Mouse (Mus musculus) brain, adult 2 months (tissue): ENCODE data around the gene Gap43.

ENCODE experiments used
- DNase-seq: peaks from one replicate; pipeline ENCODE4 v3.0.0; 2011; ENCODE audit warnings: low read depth, low spot score

The Gap43 gene

DNA sequence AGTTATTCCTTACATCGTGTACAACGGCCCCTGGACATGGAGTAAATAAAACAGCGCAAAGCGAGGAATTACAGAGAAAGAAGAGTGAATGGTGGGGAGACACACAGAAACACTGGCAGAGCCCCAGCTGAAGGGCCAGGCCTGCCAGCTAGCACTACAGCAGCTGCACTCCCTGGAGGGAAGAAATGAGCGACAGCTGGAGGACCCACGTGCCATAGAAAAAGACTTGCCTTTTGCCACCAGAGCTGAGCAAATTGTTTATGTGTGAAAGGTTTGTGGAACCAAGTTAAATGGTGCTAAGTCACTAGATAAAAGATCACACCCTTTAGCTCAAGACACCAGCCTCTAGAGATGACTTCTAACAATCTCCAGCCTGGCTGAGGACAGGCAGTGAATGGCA is 37.0 kb downstream of the Gap43 start:
- DNase-seq: peak; percentile 74

DNA sequence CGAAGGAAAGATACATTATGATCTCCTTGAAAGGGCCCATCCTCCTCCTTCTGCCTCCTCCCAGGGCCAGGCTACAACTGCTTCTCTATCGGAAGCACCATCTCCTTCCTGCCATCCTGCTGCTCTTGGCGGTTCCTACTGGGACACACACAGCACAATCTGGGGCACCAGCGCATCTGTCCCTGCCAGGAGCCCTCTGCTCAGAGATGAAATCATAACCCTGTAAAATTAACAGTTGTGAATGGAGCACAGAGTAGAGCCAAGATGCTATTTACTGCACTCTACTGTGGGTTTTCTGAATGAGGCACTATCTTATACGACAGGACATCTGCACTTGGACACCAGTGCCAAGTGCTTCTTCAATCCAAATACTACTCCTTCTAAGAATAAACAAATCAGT is 46.0 kb downstream of the Gap43 start:
- peak; percentile 82 for DNase-seq

DNA sequence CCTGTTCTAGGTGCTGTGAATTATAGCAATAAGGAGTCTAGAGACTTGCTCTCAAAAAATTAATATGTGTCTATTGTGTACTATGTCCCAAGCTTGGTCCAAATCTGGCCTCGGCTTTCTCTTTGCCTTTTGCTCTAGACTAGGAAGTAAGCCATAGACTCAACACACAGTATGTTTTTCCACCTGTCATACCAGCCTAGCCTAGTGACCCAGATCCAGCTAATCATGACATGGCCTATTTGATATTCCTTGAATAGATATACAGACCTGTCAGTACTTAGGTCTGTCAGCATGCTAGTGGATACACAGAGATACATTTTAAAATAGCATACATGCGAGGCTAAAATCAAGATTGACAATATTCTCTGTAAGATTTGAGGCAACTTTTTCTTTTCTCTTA is 46.4 kb downstream of the Gap43 start:
- DNase-seq: peak; percentile 76

DNA sequence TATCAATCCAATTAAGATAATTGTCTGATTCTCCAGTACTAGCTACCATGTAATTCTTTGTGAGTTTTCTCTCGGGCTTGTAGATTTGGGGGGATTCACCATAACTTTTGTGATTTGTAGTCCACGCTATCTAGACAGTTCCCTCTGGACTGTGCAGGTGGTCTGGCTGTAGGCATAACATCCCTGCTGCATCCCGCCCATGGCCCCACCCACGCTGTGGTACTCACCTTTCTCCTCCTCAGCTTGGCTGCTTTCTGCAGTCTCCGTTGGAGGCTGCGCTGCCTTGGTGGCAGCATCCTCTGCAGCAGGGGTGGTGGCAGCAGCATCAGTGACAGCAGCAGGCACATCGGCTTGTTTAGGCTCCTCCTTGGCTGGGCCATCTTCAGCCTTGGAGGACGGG is 48.9 kb downstream of the Gap43 start:
- DNase-seq: no peak

DNA sequence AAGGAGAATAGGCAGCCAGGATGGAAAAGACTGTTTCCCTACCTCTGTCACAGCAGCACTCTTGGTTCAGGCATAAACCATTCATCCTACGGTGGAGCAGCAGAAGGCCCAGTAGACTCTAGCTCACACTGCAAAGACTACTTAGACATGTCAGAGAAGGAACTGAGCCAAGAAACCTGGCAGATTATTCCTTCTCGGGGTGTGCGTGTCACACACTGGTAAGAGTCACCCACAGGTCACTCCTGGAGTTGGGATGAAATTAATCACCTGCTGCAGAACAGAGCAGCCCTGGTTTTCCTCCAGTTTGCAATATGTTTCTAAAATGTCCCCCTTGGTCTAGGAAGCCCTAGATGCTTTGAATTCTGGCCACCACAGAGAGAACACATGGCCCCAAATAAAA is 56.4 kb downstream of the Gap43 start:
- DNase-seq: peak; percentile 79

DNA sequence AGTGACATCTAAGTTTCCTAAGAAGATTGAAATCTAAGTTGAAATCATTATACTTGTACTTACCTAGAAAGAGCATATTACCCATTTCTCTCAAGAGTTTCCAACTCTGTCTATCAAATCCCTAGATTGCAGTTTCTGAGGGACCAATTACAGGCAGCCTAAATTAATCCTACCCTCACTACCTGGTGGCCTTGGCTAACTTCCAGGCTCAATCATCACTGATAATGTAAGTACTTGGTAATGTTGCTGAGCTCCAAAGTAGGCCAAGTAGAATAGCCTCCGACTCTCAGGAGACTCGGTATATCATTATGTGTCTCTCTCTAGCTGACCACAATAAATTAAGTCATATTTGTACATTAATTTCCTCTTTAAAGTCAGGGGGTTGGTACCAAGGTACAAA is 62.7 kb downstream of the Gap43 start:
- DNase-seq: no peak

DNA sequence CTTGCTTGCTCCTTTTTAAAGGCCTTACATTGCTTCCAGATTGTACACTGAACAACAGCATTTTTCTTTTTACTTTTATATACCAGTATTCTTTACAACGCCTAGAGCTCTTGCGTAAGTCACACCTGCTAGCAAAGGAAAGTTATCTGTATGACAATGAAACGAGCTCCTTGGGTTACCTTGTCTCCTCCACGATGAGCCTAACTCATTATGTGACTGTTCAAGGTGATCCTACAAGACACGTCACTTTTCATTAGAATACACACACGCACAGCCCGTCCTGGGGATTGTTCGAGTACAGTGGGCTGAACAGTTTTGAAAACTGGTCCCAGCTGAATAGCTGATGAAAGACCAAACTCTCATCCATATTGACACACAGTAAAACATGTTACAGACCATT is 63.2 kb downstream of the Gap43 start:
- DNase-seq: no peak

DNA sequence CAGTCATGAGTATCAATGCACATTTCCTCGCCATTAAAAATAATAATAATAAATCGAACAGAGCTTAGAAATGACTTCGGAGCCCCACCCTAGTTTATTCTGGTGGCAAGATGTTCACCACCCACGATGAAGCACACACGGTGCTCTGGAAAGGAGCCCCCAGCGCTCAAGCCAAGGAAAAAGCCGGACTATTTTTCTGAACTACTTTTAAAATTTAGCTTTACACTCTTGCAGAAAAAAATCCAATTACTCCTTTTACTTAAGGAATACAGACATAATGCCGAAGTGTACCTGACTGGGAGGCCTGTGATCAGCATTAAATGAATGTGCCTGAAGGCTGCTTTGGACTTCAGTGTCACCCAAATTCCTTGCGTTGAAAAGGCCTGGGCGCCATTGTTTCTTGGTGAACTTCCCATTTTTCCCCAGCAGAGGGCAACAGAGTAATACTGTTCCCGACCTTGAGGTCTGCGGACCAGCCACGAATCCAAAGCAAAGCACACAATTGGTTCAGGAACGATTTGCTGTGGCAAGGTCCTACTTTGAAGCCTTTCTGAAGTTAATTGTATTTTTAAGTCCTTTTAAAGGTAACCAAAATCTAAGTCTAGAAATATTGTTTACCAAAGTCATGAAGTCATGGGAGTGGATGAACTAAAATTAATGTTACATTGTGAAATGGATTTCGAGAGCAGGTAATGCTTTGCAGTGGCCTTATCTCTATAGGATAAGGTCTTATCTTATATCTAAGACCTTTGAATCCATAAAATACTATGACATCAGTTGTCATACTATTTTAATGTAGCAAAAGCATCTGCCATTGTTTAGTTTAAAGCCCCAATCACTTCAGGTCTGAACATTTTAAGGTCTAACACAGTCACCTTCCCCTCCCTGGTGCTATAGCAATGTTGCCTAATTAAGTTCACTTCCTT is 64.0 kb downstream of the Gap43 start:
- peak; percentile 90 for DNase-seq

DNA sequence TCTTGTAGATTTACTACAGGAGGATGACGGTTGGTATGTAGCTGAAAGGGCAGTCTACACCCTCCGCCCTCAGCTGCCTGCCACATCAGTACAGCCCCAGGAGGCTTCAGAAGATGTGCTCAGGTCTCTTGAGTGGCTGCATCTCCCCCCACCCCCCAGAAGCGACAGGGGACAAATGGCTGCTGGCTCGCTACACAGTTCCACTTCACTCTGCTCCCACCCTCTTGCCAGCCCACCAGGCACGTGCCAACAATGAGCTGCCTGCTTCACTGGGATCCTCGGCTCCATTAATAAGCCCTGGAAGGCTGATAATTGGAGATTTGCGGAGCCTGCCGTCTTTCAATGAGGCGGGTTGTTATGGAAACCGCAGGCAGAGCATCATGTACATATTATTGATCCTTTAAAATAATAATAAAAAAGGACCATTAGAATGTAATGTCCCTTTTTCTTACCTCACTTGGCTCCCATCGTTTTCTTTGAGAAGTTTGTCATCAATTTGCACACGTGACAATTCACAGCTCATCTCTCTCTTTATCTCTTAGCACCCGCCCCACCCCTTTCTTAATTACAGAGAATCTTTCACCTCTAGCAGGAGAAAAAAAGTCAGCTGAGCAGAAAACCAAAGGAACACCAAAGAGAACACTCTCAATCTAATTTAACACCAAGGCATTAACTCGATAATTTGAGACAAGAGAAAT is 64.8 kb downstream of the Gap43 start:
- peak; percentile 54 for DNase-seq

DNA sequence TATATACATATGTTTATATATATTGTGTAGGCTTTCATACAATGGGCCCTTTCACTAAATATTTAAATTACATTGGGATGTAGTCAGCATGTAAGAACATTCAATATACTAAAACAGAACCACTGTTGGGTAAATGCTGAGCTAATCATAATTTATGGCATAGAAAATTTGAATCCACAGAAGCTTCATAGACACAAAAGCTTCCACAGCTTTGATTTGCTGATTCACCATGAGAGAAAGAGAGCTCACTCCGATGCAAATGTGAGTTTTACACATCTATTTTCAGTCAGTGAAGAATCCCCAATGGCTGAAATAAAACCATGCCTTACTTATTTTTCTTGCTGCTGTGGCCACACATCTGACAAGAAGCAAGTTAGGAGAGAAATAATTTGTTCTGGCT is 69.2 kb downstream of the Gap43 start:
- peak; percentile 38 for DNase-seq

DNA sequence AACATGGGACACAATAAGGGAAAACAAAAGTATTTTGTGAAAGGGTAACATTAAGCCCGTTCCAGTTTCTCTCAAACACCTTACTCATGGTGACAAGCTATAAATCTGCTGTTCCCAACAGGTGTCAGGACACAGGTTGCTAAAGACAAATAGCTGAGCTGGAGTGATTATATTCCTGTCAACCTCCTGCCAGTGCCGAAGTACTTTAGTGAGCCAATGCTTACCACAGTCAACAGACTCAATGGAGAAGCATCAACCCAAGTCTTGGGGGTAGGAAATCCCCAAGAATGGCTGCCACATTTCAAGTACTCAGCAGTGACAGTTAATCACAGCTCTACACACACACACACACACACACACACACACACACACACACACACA is 70.9 kb downstream of the Gap43 start:
- no peak for DNase-seq

DNA sequence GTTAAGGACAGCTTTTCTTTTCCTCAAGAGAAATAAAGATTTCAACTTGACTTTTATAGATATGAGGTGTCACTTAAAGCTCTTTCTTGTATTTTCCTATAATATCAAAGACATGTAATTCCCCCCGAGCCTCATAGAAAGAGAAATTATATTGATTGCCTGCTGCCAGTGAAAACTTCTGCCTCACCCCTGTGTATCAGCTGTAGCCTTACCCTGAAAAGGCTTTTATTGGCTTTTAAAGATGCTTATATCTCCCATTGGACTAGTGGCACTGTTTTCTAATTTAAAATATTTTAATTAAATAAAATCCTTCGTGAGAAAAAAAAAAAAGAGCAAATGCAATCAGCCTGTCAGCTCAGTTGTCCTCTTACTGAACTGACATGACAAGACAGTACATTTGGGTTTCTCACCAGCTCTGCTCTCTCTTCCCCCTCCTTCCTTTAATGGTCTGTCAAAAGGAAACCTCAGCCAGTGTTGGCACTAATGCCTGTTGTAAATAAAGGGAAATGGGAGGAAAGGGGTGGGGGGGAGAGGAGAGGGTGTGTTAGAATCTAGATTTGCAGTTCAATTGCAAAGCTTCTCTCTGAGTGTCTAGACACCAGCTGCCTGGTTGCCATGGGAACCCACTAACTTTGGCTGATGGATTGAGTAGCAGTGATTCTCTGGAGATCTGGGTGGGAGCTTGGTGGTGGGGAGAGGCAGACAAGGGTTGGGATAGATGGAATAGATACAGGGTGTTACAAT is 71.4 kb downstream of the Gap43 start:
- peak; percentile 86 for DNase-seq

DNA sequence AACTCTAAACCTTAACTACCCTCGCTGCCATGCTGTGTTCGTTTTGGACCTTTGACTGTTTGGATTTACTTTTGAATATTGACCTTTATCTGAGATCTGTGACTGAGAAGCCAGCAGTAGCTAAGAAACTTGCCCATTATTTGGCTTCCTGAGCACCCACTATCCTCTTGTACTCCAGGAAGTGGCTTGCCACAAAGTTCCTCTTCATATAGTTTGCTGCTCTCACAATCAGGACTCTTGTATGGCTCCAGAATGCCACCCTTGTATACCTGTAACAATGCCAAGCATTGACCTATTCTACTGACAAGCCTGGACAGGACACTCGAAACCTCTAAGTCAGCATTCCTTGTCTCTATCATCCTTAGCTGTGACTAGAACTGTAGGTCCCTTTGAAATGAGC is 75.3 kb downstream of the Gap43 start:
- DNase-seq: no peak

DNA sequence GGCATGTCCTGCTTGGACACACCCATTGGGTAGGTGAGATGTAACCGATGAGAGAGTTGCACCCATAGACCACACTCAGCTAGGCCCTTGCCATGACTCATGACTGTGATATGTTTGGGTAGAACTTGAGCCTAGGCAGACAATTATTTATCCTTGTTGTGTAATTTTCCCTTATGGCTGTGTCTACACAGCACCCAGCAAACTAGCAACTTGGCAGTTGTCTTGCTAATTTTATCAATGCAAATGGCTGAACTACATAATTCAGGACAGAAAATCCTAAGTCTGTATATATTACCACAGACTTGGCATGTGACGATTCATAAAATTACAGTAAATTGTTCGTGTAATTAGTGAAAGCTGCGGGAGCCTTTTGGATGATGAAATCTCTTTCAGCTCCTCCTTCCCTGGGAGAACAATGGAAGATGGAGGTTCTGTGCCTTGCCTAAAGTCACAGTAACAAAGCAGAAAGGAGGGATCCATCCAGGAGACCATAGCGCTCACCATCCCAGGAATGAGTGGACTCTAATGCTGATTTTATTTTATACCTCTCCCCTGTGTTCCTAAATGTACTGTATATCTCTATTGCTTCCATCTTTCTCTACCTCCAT is 77.4 kb downstream of the Gap43 start:
- no peak for DNase-seq

DNA sequence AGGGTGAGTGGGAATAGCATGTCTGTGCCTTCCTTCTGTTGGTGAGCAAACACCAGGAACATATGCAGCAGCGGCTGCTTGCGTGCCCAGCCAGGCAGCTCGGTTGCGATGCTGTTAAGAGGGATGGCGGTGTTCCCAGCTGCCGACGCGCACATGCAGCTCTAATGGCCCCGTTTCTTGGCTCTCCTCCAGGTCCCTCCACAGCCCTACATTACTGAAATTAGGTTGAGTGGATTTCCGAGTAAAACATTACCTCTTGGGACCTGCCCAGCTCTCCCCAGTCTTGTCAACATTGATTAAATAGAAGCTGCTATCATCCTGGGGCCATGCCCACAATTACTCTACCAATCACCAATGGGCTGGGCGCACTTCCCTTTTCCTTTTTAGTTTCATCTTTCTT is 84.8 kb downstream of the Gap43 start:
- DNase-seq: peak; percentile 87

DNA sequence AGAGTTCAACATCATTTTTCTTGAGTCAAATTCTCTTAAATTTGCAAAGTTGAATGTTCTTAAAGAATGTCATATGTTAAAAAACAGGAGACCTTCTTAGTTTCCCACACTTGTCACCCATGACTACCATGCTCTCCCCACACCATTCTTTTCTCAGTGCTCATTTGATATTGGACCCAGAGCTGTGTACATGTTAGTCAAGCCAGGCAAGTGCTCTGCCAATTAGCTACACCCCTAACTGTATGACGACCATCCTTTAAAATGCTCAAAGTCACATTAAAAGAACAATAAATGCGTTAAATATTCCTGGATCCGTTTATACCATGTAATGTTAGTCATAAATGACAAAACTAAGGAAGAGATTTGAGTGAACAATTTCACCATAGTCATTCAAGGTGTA is 85.2 kb downstream of the Gap43 start:
- no peak for DNase-seq

DNA sequence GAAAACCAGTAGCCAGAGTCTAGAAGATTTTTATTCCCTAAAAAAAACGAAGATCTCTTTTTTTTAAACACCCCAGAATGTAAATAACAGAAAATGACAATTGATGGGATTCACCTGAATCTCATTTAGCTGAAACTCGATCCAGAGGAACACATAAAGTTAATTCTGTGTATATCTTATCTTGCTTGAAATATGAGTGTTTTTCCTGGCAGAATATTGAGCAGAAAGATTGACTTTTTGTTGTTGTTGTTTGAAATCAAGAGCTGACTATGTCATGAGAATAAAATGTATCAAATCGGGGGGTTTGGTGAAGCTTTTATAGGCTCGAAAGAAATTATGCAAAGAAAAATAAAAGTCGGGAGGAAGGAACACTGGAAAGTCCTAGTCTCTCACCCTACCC is 88.2 kb downstream of the Gap43 start:
- DNase-seq: no peak

DNA sequence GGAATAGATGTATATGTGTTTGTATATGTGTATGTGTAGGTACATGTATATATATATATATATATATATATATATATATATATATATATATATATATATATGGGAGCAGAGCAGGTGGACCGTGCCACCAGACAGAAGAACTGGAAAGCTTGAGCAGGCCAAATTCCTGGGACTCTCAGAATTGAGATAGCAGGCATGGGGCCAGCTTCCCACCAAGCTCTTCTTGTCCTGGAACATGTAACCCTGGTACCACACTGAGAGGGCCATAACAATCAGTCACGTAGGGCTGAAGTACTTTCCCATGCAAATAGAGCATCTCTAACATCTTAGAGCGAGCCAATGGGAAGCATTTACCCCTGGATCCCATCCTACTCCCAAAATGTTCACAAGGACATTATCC is 96.3 kb downstream of the Gap43 start:
- peak; percentile 7 for DNase-seq

DNA sequence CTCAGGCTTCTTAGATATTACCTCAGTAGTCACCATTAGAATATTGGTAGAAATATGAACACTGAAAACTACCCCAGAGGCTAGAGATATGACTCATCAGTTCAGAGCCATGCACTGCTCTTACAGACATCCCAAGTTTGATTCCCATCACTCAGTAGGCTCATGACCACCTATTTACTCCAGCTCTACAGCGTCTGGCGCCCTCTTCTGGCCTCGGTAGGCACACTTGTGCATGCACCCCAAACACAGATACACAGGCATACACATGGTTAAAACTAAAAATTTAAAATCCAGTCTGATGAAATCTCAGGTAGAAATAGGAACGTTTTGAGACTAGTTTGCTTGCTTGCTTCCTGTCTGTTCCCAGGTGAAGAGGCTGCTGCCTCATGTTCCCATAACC is 109.1 kb downstream of the Gap43 start:
- no peak for DNase-seq
